Mouse (Mus musculus) E14TG2a.4 (cell line): ENCODE results near the gene Kyat3.
"Not testable (repeated sequence)": the region's sequence is repeated elsewhere in the genome, so short reads cannot be mapped to it uniquely, and the experiment has no call there.

Experiments used
- CTCF ChIP-seq: conservative IDR thresholded peaks from 2 replicates; pipeline ENCODE4 v1.5.1; 2014; ENCODE audit warnings: low read length
- POU5F1 ChIP-seq: IDR thresholded peaks from 2 replicates; pipeline ENCODE4 v1.6.1; 2014; ENCODE audit warnings: low read length, borderline replicate concordance

GRCm38 (mm10) chr3:142708181-142708848, 7.5 kb downstream of the Kyat3 start:
- TF ChIP-seq CTCF, POU5F1: not testable (repeated sequence)
